Mouse (Mus musculus): Measurements from ENCODE around the gene Rab17.

Gene Rab17

GRCm38 (mm10) chr1:90969347-90969784 is at the start of gene Rab17:
Gene Rab17, minus strand, starts transcription at chr1:90969661.
- no peak for DNase-seq (ENCODE audit: low read depth)

- no peak for DNase-seq (ENCODE audit: low read depth)
These were observed 47.8 kb upstream of the Rab17 start for GRCm38 (mm10) chr1:91017111-91017758.

GRCm38 (mm10) chr1:91015571-91015970 is 46.1 kb upstream of the Rab17 start:
- DNase-seq (ENCODE audit: low read depth): no peak

GRCm38 (mm10) chr1:91013803-91014202 is 44.3 kb upstream of the Rab17 start:
- DNase-seq (ENCODE audit: low read depth): no peak

- DNase-seq (ENCODE audit: low read depth): no peak
These were observed 41.9 kb upstream of the Rab17 start for GRCm38 (mm10) chr1:91011336-91011735.

GRCm38 (mm10) chr1:91010716-91011115 is 41.3 kb upstream of the Rab17 start:
- no peak for DNase-seq (ENCODE audit: low read depth)

- no peak for DNase-seq (ENCODE audit: low read depth)
These were observed 40.8 kb upstream of the Rab17 start for GRCm38 (mm10) chr1:91010216-91010615.

GRCm38 (mm10) chr1:91009266-91009665 is 39.8 kb upstream of the Rab17 start:
- DNase-seq (ENCODE audit: low read depth): no peak

GRCm38 (mm10) chr1:91008746-91009145 is 39.3 kb upstream of the Rab17 start:
- DNase-seq (ENCODE audit: low read depth): no peak

- no peak for DNase-seq (ENCODE audit: low read depth)
These were observed 38.8 kb upstream of the Rab17 start for GRCm38 (mm10) chr1:91008147-91008682.

GRCm38 (mm10) chr1:91006708-91007107 is 37.2 kb upstream of the Rab17 start:
- no peak for DNase-seq (ENCODE audit: low read depth)

- DNase-seq (ENCODE audit: low read depth): no peak
These were observed 36.6 kb upstream of the Rab17 start for GRCm38 (mm10) chr1:91006037-91006436.

- no peak for DNase-seq (ENCODE audit: low read depth)
These were observed 34.2 kb upstream of the Rab17 start for GRCm38 (mm10) chr1:91003522-91004253.

GRCm38 (mm10) chr1:91002641-91003040 is 33.2 kb upstream of the Rab17 start:
- DNase-seq (ENCODE audit: low read depth): no peak

GRCm38 (mm10) chr1:91001871-91002539 is 32.5 kb upstream of the Rab17 start:
- DNase-seq (ENCODE audit: low read depth): no peak

- no peak for DNase-seq (ENCODE audit: low read depth)
These were observed 31.6 kb upstream of the Rab17 start for GRCm38 (mm10) chr1:91001101-91001500.

GRCm38 (mm10) chr1:90999911-91000601 is 30.6 kb upstream of the Rab17 start:
- DNase-seq (ENCODE audit: low read depth): no peak

GRCm38 (mm10) chr1:90998891-90999611 is 29.6 kb upstream of the Rab17 start:
- DNase-seq (ENCODE audit: low read depth): no peak

GRCm38 (mm10) chr1:90998268-90998890 is 28.9 kb upstream of the Rab17 start, which contains the start of gene Lrrfip1:
Gene Lrrfip1, plus strand, starts transcription at chr1:90998737.
- no peak for DNase-seq (ENCODE audit: low read depth)

- DNase-seq (ENCODE audit: low read depth): no peak
These were observed 28.2 kb upstream of the Rab17 start for GRCm38 (mm10) chr1:90997641-90998040.

GRCm38 (mm10) chr1:90997136-90997535 is 27.7 kb upstream of the Rab17 start:
- DNase-seq (ENCODE audit: low read depth): no peak

Data from naive thymus-derived CD4-positive, alpha-beta T cell, adult 2 months (primary cell).